Mouse (Mus musculus) urinary bladder, postnatal 25 days (tissue): ENCODE data around the gene Plvap.
A peak's percentile ranks its signal among the peaks of the same experiment; 100 is the strongest.

ENCODE experiments used
- DNase-seq: peaks from one replicate; pipeline ENCODE4 v3.0.0; 2022; ENCODE audit warnings: low spot score

Plvap gene

GRCm38 (mm10) chr8:71526272-71526671 lies 14.7 kb upstream of the Plvap start:
- DNase-seq: no peak

- no peak for DNase-seq
These were observed 13.9 kb upstream of the Plvap start, which contains the start of gene Ccdc194 for GRCm38 (mm10) chr8:71525226-71526050. Gene Ccdc194, minus strand, starts transcription at chr8:71525711.

GRCm38 (mm10) chr8:71521634-71522033 lies 10.1 kb upstream of the Plvap start:
- DNase-seq: peak; percentile 94

GRCm38 (mm10) chr8:71519037-71519825 lies 7.7 kb upstream of the Plvap start:
- peak; percentile 51 for DNase-seq

- DNase-seq: no peak
These were observed 5.2 kb upstream of the Plvap start for GRCm38 (mm10) chr8:71516786-71517185.

GRCm38 (mm10) chr8:71515043-71515442 lies 3.5 kb upstream of the Plvap start:
- DNase-seq: no peak

- no peak for DNase-seq
These were observed 1.6 kb upstream of the Plvap start for GRCm38 (mm10) chr8:71513018-71513754.

- no peak for DNase-seq
These were observed 2.2 kb downstream of the Plvap start for GRCm38 (mm10) chr8:71509316-71509715.

GRCm38 (mm10) chr8:71507589-71508104 lies 3.9 kb downstream of the Plvap start:
- DNase-seq: peak; percentile 46

- DNase-seq: no peak
These were observed 5.6 kb downstream of the Plvap start for GRCm38 (mm10) chr8:71505979-71506378.

GRCm38 (mm10) chr8:71505326-71505725 lies 6.2 kb downstream of the Plvap start:
- no peak for DNase-seq

- no peak for DNase-seq
These were observed 7.2 kb downstream of the Plvap start for GRCm38 (mm10) chr8:71504349-71504748.

- DNase-seq: no peak
These were observed 12.5 kb downstream of the Plvap start for GRCm38 (mm10) chr8:71498816-71499690.

- DNase-seq: no peak
These were observed 13.6 kb downstream of the Plvap start for GRCm38 (mm10) chr8:71497881-71498501.

- DNase-seq: no peak
These were observed 14.4 kb downstream of the Plvap start for GRCm38 (mm10) chr8:71497077-71497645.

- peak; percentile 68 for DNase-seq
These were observed 15.1 kb downstream of the Plvap start for GRCm38 (mm10) chr8:71496481-71496880.

- no peak for DNase-seq
These were observed 15.7 kb downstream of the Plvap start for GRCm38 (mm10) chr8:71495811-71496210.

GRCm38 (mm10) chr8:71495039-71495438 lies 16.5 kb downstream of the Plvap start:
- DNase-seq: peak; percentile 77

GRCm38 (mm10) chr8:71488454-71488853 lies 23.1 kb downstream of the Plvap start:
- DNase-seq: peak; percentile 80
